Mouse (Mus musculus) midbrain, embryonic 11.5 days (tissue): Measurements from ENCODE around the gene Pfdn6. TPM values are rescaled to one million over a fixed set of nuclear protein-coding genes. Genes with fewer than 3 reads are reported as not detected.

Experiments
- ATAC-seq: fragments of 200-750 bp; cut with Nextera tagmentation; 2 replicates; pipeline ENCODE4 v1.8.0; 2017; ENCODE audit warnings: moderate TSS enrichment, moderate library complexity; ENCODE audit not compliant: low FRiP score
- DNase-seq: peaks from one replicate; pipeline ENCODE4 v3.0.0; 2015; ENCODE audit warnings: low spot score; ENCODE audit errors: missing footprints
- H3K27ac ChIP-seq: fragments of 300-500 bp; sonication (generic); 2 replicates; pipeline ENCODE4 v1.5.1; 2014; ENCODE audit warnings: low read depth, low read length
- H3K27me3 ChIP-seq: fragments of 300-500 bp; sonication (generic); 2 replicates; pipeline ENCODE4 v1.6.1; 2014; ENCODE audit warnings: mild to moderate bottlenecking, low read length, moderate library complexity, mixed read lengths; ENCODE audit not compliant: control insufficient read depth, insufficient read depth
- H3K36me3 ChIP-seq: fragments of 300-500 bp; sonication (generic); 2 replicates; pipeline ENCODE4 v1.6.1; 2014; ENCODE audit warnings: mild to moderate bottlenecking, low read length, moderate library complexity, mixed read lengths; ENCODE audit not compliant: control insufficient read depth, insufficient read depth
- H3K4me1 ChIP-seq: fragments of 300-500 bp; sonication (generic); 2 replicates; pipeline ENCODE4 v1.6.1; 2014; ENCODE audit warnings: low read length; ENCODE audit not compliant: control insufficient read depth, insufficient read depth
- H3K4me2 ChIP-seq: fragments of 300-500 bp; sonication (generic); 2 replicates; pipeline ENCODE4 v1.6.1; 2014; ENCODE audit warnings: mild to moderate bottlenecking, moderate library complexity
- H3K4me3 ChIP-seq: fragments of 300-500 bp; sonication (generic); 2 replicates; pipeline ENCODE4 v1.5.1; 2014; ENCODE audit warnings: low read depth, low read length
- H3K9ac ChIP-seq: fragments of 300-500 bp; sonication (generic); 2 replicates; pipeline ENCODE4 v1.6.1; 2014; ENCODE audit warnings: low read length
- H3K9me3 ChIP-seq: fragments of 300-500 bp; sonication (generic); 2 replicates; pipeline ENCODE4 v1.6.1; 2016; ENCODE audit warnings: low read length; ENCODE audit not compliant: control insufficient read depth
- WGBS: fragments of 180-500 bp; shearing (Covaris S2); extraction: QIAGEN DNeasy Blood & Tissue Kit; methylation state at CpG from one replicate; pipeline ENCODE4 v1.1.7; 2014; 5-methylcytosine and 5-hydroxymethylcytosine counted together
- polyA plus RNA-seq: library from polyadenylated mRNA; unstranded; fragments of >200 nt; fragmentation: Nextera tagmentation; extraction: Ambion mirVana; gene quantifications from 2 replicates; pipeline ENCODE4 v1.2.1, GENCODE M21; 2014

Pfdn6 gene
- polyA plus RNA-seq, 1 experiment from 2014 or later = 208 TPM

- Histone ChIP-seq H3K4me1 (peaks cover 33% of the 10 kb centered on the region), H3K9me3 (no peaks in the 10 kb centered on the region), H3K36me3 (peaks cover 24% of the 10 kb centered on the region), H3K4me3 (peak overlapping the region; percentile 65; the same call in 1 of the 2 replicates), H3K9ac (no peak overlapping the region), H3K4me2 (peak overlapping the region; percentile 64), H3K27ac (no peak overlapping the region), H3K27me3 (no peaks in the 10 kb centered on the region; the same call in 1 of the 2 replicates)
- 67% methylated on average over 13 of the region's 13 CpGs for WGBS
- no peak for DNase-seq
- ATAC-seq = no peak
These were observed 25.2 kb downstream of the Pfdn6 start for GRCm38 (mm10) chr17:33914969-33915391.

DNA sequence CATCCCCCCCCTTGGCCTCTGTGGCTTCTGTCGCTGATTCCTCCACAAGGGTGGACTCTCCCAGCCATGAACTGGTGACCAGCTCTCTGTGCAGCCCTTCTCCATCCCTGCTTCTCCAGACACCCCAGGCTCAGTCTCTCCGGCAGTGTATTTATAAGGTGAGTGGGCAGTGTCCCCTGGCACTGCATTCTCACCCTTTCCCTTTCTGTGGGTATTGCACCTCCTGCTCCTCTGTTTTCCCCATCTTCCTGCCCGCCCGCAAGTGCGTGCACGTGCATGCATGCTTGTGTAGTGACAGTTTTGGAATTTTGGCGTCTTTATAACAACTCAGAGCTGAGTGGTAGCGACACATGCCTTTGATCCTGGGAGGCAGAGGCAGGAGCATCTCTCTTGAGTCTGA is 26.2 kb downstream of the Pfdn6 start:
- peaks cover 24% of the 10 kb centered on the region for H3K4me1 ChIP-seq
- 94% methylated on average over 8 of the region's 8 CpGs for WGBS
- no peak overlapping the region for H3K4me2 ChIP-seq
- no peak overlapping the region for H3K27ac ChIP-seq
- DNase-seq (no peak), ATAC-seq (no peak)
- H3K27me3 ChIP-seq = no peaks in the 10 kb centered on the region
- no peak overlapping the region for H3K4me3 ChIP-seq
- no peaks in the 10 kb centered on the region for H3K9me3 ChIP-seq
- no peak overlapping the region for H3K9ac ChIP-seq
- peaks cover 24% of the 10 kb centered on the region for H3K36me3 ChIP-seq

DNA sequence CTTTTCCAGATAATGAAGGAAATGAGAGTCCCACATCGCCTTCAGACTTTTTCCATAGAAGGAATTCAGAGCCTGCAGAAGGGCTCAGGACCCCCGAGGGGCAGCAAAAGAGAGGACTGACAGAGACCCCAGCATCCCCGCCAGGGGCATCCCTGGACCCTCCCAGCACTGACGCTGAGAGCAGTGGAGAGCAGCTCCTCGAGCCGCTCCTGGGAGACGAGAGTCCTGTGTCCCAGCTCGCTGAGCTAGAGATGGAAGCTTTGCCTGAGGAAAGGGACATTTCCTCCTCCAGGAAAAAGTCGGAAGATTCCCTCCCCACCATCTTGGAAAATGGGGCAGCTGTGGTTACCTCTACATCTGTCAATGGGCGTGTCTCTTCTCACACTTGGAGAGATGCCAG is 26.9 kb downstream of the Pfdn6 start:
- H3K9ac ChIP-seq = no peak overlapping the region
- 92% methylated on average over 10 of the region's 10 CpGs for WGBS
- H3K27me3 ChIP-seq = no peaks in the 10 kb centered on the region
- no peak overlapping the region for H3K4me2 ChIP-seq
- H3K9me3 ChIP-seq = no peaks in the 10 kb centered on the region
- no peak overlapping the region for H3K27ac ChIP-seq
- H3K4me1 ChIP-seq = peaks cover 28% of the 10 kb centered on the region
- H3K4me3 ChIP-seq = no peak overlapping the region
- DNase-seq (no peak), ATAC-seq (no peak)
- H3K36me3 ChIP-seq = peaks cover 24% of the 10 kb centered on the region

DNA sequence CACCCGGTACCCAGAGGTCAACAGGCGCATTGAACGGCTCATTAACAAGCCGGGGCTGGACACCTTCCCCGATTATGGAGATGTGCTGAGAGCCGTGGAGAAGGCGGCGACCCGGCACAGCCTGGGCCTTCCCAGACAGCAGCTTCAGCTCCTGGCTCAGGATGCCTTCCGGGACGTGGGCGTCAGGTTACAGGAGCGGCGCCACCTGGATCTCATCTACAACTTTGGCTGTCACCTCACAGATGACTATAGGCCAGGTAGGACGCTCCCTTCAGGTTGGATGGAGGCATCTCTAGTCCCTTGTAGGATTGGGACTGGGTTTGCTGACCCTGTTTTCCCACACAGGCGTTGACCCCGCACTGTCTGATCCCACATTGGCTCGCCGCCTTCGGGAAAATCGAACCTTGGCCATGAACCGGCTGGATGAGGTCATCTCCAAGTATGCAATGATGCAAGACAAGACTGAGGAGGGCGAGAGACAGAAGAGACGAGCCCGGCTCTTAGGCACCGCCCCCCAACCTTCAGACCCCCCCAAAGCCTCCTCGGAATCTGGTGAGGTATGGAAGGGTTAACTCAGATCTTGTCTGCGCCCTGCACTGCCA is 28.2 kb downstream of the Pfdn6 start:
- no peaks in the 10 kb centered on the region for H3K9me3 ChIP-seq
- H3K27ac ChIP-seq = no peak overlapping the region
- DNase-seq = no peak
- H3K4me3 ChIP-seq = no peak overlapping the region
- no peak overlapping the region for H3K4me2 ChIP-seq
- H3K9ac ChIP-seq = no peak overlapping the region
- no peak for ATAC-seq
- peaks cover 27% of the 10 kb centered on the region for H3K4me1 ChIP-seq
- peaks cover 18% of the 10 kb centered on the region for H3K36me3 ChIP-seq
- H3K27me3 ChIP-seq = no peaks in the 10 kb centered on the region
- WGBS = 92% methylated on average over 28 of the region's 28 CpGs

GRCm38 (mm10) chr17:33911052-33911812 is 28.9 kb downstream of the Pfdn6 start:
- Histone ChIP-seq H3K27ac (no peak overlapping the region), H3K4me3 (no peak overlapping the region), H3K36me3 (peaks cover 18% of the 10 kb centered on the region), H3K27me3 (no peaks in the 10 kb centered on the region), H3K9me3 (no peaks in the 10 kb centered on the region), H3K4me1 (peaks cover 20% of the 10 kb centered on the region), H3K9ac (no peak overlapping the region), H3K4me2 (no peak overlapping the region)
- DNase-seq = no peak
- no peak for ATAC-seq
- WGBS = 94% methylated on average over 31 of the region's 31 CpGs

DNA sequence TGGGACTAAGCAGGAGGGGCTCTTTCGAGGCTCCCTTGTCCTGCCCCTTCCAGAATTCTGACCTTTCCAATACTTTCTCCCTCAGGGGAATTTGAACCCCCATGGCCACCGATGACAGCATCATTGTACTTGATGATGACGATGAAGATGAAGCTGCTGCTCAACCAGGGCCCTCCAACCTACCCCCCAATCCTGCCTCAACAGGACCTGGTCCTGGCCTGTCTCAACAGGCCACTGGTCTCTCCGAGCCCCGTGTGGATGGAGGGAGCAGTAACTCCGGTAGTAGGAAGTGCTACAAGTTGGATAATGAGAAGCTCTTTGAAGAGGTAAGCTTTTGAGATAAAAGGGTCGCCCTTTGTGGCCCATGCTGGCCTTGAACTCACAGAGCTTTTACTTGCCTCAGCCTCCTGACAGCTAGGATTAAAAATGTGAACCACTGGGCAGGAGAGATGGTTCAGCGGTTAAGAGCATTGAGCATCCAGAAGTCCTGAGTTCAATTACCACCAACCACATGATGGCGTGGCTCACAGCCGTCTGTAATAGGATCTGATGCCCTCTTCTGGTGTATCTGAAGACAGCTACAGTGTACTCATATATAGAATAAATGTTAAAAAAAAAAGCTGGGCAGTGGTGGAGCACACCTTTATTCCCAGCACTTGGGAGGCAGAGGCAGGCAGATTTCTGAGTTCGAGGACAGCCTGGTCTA is 29.6 kb downstream of the Pfdn6 start:
- Histone ChIP-seq H3K27ac (no peak overlapping the region), H3K4me1 (peaks cover 20% of the 10 kb centered on the region), H3K9me3 (no peaks in the 10 kb centered on the region), H3K4me2 (peak overlapping the region; percentile 99), H3K9ac (peak overlapping the region; percentile 88), H3K4me3 (peak overlapping the region; percentile 83), H3K36me3 (peaks cover 18% of the 10 kb centered on the region), H3K27me3 (no peaks in the 10 kb centered on the region)
- 63% methylated on average over 11 of the region's 11 CpGs for WGBS
- ATAC-seq (no peak), DNase-seq (no peak)

DNA sequence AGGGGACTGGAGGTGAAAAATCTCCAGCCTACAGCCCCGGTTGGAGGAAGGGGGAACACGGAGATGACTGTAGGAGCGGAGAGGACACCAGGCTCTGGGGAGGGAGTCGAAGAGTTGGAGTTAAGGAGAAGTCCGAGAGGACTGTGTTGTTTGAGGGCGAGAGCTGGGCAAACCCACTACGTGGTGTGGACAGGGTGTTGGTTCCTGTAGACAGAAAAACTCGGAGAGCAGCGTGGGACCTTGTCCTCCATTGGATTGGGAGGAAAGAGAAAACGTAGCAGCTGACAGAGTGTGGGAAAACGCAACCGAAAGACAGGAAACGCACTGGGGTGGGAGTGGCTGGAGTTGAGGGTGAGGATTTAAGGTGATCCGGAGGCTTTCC is 30.3 kb downstream of the Pfdn6 start:
- Histone ChIP-seq H3K27ac (peak overlapping the region; percentile 27; the same call in 1 of the 2 replicates), H3K9ac (peak overlapping the region; percentile 88), H3K36me3 (peaks cover 18% of the 10 kb centered on the region), H3K4me1 (peaks cover 15% of the 10 kb centered on the region), H3K4me2 (peak overlapping the region; percentile 99), H3K9me3 (no peaks in the 10 kb centered on the region), H3K27me3 (no peaks in the 10 kb centered on the region), H3K4me3 (peak overlapping the region; percentile 83)
- peak; percentile 9; the same call in 1 of the 2 replicates for ATAC-seq
- no peak for DNase-seq
- WGBS = 0% methylated on average over 14 of the region's 14 CpGs

DNA sequence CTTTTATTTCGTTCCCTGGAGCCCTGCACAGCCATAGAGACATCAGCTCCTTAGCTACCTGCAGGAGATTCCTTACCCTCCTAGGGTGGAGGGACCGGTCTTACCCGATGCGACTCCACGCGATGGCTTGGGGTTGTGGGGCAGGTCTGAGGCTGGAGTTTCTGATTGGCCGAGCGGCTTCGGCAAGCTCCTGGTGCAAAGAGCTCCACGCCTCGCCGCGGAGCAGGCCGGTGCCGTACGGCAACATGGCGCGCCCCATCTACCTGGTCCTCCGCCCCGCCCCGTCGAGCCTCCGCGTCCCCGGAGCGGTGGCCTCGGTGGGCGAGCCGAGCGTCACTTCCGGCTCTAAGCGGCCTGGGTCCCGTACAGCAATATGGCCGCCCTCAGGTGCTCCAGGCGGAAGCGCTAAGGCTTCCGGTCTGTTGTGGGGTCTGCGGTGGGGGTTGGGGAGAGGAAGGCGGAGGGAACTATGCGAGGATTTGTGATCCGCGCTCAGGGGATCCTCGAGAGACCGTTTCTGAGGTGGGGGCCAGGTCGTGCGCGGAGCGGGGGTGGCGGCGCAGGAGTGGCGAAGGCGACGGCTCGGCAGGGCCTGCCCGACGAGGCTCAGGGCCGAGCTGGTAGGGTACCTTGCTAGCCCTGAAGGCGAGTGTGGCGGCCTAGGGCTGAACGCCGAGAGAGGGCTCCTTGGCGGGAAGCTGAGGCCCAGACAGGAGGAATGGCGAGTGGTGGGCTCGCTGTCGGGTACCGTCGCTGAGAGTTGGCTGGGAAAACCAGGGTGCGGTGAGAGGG is 30.9 kb downstream of the Pfdn6 start, which contains the start of gene Daxx:
Gene Daxx (plus strand): TSS at position 338 of the 792 bp plus-strand sequence.
- Histone ChIP-seq H3K9me3 (no peaks in the 10 kb centered on the region), H3K4me1 (peaks cover 15% of the 10 kb centered on the region)
- WGBS = under 1% methylated on average over 62 of the region's 68 CpGs

More for the DNA sequence above, 30.9 kb downstream of the Pfdn6 start, which contains the start of gene Daxx:
- no peaks in the 10 kb centered on the region for H3K27me3 ChIP-seq
- H3K9ac ChIP-seq = peak within 1 kb of the TSS; percentile 88
- H3K4me2 ChIP-seq = peak within 1 kb of the TSS; percentile 99
- peak; percentile 99 for DNase-seq
- H3K27ac ChIP-seq = peak within 1 kb of the TSS; percentile 65
- ATAC-seq = peak; percentile 98
- H3K36me3 ChIP-seq = peaks cover 18% of the 10 kb centered on the region
- peak within 1 kb of the TSS; percentile 83 for H3K4me3 ChIP-seq
